Mouse (Mus musculus): Measurements from ENCODE around the gene Gm11042.

The Gm11042 gene

DNA sequence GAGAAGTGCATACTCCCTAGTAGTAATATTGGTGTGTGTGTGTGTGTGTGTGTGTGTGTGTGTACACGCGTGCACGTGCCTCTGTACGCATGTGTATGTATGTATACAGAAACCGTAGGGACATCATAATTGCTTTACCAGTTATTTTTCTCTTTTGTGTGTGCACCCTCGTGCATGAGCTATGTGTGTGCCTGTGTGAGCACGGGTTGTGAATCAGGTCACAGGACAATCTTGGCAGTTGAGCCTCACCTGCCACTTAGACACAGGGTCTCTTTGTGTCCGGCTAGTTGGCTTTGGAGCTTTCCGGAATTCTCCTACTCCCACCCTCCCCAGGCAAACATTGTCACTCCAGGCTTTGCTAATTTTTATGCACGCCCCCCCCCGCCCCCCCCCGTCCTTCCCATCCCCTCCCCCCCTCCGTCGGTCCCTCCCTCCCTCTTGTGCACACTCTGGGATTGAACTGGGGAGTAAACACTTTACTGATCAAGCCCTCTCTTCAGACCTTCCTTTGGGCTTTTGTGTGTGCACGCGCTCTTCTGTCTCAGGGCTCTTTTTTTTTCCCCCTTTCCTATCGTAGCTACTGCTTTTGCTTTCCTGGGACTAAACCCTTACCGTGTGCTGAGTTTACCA is at the start of gene Gm11042:
Gm11042 (minus strand) TSS at position 51 of the 630 bp plus-strand sequence.
- no peak for DNase-seq (ENCODE audit: low read depth, low spot score)

DNA sequence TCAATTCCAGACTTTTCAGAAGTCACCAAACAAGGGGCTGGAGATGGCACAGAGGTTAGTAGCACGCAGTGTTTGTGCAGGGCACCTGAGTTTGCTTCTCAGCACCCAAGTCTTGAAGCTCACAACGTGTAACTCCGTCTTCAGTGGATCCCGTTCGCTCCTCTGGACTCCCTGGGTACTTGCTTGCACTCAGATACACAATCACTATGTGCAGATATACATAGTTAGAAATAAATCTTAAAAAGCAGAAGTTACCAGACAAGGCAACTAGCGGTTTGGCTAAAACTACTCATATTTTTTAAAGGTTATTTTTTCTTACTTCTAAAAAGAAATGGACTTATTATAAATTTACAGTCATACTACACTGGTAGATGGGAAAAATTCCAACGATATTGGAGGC is 48.3 kb upstream of the Gm11042 start:
- DNase-seq (ENCODE audit: low read depth, low spot score), result no peak

DNA sequence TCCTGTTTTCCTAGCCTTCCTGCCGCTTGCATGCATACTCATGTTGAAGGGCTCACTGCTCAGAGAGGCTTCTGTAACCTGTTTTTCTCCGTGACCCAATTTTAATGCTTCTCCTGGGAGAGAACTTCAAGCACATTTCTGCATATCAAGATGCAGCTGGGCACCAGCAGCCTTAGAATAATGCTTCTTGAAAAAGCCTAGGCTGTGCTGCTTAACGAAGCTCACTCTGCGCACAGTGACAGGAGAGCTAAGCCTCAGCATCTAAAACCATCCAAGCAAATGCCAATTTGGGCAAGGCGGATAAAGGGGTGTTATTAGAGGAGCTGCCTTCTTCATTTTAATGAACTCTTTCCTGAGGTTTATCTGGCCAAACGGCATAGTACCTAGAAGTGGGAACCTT is 46.9 kb upstream of the Gm11042 start:
- no peak for DNase-seq (ENCODE audit: low read depth, low spot score)

DNA sequence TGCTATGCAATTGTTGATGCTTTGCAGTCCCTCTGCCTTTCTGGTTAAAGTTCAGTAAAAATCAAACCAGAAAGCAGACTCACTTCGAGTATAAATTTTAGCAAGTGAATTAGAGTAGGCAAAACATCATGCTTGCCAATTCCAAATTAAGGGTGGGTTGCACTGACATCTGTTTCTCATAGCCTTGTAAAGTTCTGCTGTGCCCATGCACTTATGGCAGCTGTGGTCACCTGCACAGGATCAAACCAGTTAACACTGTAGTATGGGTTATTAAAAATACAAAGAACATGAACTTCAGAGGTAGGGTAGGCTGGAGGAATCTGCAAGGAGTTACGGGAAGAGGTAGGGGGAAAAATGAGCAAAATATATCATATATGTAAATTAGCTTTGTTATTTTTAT is 46.3 kb upstream of the Gm11042 start:
- DNase-seq (ENCODE audit: low read depth, low spot score), result no peak

DNA sequence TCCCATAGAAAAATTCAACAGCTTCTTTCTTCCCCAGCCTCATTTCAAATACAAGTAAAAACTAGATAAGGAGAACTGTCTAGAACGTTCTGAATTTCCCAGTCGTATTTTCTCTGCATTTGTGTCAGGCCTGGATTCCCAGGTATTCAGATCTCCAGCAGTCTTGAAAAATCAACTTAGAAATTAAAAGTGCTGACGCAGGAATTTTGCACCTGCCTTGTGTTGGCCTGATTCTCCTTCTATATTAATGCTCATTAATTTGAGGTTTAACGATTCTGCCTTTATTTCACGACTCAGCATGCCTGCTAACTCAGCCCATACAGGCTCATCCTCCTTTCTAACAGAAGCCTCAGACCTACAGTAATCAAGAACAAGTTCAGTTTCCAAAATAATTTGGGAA is 43.6 kb upstream of the Gm11042 start:
- no peak for DNase-seq (ENCODE audit: low read depth, low spot score)

DNA sequence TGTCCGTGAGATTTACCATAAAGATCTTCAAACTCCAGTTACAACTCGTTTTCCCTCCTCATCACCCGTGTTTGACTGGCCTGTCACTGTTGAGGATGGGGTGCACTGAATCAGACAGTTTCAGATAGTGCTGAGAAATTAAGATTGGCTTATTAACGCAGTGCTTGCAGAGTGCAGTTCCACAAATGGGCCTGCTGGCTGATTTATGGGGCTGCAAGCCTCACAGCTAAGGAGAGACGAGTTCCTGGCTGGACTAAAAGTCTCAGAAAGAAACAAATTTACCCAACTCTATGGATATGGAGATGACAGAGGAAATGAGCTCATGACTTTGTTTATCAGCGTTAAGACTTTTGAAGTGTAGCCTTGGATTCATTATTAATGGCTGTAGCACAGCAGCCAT is 41.6 kb upstream of the Gm11042 start:
- DNase-seq (ENCODE audit: low read depth, low spot score), result no peak

DNA sequence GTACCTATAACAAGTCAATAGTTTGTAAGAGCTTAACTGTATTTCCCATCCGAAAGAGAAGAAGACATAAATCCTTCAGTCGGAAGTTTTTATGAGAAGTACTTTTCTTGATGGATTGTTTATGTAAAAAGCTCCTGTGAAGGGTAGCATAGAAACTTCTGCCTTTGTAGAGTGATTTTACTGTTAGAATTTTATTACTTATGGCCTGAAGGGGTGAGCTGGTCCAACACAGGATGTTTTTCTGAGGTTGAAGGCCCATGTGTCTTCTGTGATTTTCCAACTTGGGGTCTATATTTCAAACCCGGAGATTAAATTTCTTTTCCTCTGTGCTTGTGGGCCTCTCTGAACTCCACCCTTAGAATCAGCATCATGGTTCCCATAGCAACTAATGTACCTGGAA is 26.5 kb upstream of the Gm11042 start:
- no peak for DNase-seq (ENCODE audit: low read depth, low spot score)

DNA sequence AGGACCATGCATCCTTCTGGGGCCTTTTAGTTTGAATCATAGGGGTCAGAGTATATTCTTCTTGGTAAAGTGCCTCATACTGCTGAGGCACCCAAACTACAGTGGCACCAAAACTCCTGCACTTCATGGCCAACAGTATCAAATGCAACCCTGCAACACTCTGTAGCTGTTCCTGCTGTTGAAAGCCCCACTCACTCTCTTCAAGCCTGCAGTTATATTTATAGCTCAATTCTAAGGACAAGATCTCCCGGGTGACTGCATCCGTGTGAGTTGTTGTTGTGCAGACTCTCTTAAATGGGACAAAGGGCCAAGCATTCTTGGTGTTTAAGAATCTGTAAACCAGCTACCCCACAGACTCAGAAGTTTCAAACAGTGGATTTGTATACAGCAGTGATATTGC is 23.9 kb upstream of the Gm11042 start:
- DNase-seq (ENCODE audit: low read depth, low spot score), result no peak

DNA sequence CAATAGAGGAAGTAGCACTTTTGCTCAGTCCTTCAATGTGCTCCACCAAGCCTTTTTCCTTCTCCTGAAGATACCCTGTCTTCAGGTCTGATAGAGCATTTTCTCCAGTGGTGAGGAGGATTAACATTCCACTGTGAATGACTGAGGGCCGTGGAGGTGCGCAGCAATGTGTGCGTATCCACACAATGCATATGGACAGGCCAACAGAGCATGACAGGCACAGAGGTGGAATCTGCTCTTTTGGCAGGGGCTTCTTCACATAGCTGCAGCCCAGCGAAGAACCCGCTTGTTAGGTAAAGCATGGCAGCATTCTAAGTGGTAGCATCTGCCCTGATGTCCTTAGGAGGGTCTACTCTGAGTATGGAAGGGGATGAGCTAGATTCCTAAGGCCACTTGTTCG is 17.5 kb upstream of the Gm11042 start:
- no peak for DNase-seq (ENCODE audit: low read depth, low spot score)

DNA sequence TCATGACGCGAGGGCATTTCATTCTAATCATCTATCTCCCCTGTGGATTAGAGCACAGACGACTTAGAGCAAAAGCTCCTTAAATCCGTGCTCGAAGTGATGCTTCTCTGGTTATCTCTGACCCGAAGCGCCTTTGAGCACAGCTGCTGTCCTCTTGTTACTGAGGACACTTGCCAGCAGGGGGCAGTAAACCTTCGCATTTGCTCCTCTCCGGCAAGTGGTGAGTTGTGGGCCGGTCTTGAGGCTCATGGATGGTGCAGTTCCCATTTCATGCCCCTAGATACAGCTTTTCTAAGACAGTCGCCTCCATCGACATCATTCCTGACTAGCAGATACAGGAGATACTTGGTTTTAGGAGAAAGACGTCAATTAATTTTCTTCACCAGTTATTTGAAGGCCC is 16.8 kb upstream of the Gm11042 start:
- peak; percentile 30 for DNase-seq (ENCODE audit: low read depth, low spot score)

DNA sequence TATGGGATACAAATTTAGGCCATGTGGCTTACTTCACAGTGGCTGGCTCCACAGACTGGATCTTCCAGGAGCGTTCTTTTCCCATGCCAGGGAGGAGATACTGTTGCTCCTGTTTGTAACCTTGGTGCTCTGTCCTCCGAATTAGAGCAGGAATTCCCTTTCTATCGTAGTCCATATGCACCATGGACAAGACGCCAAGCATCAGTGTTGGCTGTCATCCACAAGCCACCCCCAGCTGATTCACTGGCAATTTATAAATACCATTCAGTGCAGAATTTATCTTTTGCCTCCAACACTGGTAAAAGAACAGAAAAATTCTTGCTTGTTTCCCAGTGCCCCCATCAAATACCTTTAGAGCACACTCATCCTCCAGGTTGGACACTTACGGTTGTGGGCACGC is 13.6 kb upstream of the Gm11042 start:
- no peak for DNase-seq (ENCODE audit: low read depth, low spot score)

DNA sequence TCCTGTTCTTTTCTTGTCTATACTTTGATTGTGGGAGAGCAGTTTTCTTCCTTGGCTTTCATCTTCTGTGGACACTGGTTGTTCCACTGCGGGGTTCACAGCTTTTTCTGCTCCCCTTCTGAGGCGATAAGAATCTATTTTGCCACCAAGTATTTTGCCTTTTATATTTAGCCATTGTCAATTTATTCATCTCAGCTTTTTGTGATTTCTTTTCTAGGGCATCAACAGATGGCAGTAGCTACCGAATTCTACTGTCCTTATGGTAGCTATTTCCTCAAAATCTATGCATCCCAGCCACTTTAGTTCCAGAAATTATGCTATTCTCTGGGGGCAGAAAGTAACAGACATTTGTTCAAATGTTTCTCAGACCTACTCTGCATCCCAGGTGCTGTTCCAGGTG is 10.4 kb upstream of the Gm11042 start:
- no peak for DNase-seq (ENCODE audit: low read depth, low spot score)

DNA sequence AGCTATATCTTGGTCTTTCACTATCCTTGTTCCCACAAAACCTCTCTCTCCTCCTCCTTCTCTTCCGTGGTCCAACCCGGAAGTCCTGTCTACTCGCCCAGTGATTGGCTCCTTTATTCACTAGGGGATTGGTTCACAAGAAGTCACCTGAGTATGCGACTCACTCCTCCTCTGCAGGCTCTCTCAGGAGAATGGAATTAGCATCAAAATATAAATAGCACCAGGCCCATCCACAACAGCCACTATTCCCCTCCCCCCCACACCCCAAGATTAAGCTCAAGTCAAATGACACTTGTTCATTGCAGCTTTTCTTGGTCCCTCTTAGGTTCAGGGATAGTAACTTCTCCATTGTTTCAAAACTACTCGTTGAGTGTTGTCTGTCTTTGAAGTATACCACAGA is 5.8 kb upstream of the Gm11042 start:
- no peak for DNase-seq (ENCODE audit: low read depth, low spot score)

DNA sequence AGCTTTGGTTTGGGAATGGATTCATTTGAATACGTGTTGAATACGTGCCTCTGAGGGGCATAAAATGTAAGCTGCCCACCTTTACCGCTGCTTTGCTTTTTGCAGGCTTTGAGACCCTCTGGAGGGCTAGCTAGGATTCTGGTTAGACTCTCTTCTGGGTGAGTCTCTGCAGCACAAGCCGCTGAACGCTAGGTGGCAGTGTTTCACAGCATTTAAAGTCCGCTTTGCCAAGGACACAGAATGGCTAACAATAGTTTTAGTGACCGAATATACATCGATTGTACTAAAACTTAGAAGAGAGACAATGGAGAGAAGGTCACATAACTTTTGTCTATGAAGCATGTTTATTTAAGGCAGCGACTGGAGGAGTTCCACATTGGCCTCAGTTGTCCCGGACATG is 4.1 kb upstream of the Gm11042 start:
- peak; percentile 41 for DNase-seq (ENCODE audit: low read depth, low spot score)

DNA sequence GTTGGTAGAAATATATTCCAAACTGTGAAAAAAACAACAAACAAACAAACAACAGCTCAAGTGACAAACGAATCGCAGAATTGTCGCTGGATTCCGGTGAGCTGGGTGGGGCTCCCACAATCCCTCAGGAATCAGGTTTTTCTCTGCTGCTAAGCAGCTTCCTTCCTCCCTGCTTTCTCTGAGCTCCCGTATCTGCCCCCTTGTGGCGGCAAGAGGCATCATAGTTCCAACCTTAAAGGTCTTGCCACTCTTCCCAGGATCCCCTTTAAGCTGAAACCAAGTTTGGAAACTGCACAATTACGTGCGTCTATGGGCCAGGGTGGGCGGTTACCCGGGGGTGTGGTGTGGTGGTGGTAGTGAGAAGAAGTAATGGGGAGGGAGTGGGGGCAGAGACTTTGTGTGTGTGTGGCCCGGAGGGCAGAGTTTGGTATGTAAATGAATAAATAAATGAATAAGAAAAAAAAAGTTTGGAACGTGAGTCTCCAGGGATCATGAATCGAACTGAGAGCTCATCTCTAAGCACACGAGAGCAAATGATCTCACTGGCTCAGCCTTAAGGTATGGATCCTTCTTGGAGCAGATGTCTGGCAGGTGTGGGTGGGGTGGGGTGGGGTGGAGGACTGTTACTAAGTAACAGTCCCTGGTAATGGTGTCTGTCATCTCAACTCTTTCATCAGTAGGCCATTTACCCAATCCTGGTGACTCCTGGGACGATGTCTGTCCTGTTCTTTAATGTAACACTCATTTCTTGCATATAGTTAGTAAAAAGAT is 980 bp upstream of the Gm11042 start:
- peak; percentile 15 for DNase-seq (ENCODE audit: low read depth, low spot score)

DNA sequence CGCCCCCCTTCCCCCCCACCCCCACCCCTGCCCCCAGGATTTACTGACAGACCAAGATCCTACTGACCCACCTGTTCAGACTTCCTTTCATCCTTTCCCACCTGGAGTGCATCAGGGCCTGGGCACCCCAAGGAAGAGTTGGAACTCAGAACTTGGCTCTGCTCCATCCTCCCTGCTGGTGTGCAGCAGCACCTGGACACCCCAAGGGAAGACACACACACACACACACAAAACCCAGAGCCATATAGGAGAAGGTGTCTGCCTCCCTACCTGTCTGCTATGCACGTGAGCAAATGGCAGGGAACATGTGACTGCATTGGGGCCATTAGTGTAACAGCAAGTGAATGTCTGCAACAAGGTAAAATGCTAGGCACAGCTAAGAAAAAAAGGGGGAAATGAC is 973 bp downstream of the Gm11042 start:
- no peak for DNase-seq (ENCODE audit: low read depth, low spot score)

DNA sequence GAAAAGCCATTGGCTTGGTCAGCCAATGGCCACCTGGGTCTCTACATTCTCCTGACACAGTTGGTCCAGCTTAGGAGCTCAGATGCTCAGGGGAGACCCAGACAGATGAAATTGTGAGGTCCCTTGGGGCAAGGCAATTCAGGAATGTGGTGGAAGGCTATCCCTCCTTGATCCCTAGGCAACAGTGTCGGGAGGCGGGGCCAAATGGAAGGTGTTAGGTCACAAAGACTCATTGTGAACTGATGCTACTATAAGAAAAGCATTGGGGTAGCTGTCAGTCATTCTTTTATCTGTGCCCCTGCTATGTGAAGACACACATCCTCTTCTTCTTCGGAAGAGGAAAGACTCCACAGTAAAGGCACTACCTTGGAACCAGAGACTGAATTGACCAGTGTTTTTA is 3.6 kb downstream of the Gm11042 start:
- no peak for DNase-seq (ENCODE audit: low read depth, low spot score)

DNA sequence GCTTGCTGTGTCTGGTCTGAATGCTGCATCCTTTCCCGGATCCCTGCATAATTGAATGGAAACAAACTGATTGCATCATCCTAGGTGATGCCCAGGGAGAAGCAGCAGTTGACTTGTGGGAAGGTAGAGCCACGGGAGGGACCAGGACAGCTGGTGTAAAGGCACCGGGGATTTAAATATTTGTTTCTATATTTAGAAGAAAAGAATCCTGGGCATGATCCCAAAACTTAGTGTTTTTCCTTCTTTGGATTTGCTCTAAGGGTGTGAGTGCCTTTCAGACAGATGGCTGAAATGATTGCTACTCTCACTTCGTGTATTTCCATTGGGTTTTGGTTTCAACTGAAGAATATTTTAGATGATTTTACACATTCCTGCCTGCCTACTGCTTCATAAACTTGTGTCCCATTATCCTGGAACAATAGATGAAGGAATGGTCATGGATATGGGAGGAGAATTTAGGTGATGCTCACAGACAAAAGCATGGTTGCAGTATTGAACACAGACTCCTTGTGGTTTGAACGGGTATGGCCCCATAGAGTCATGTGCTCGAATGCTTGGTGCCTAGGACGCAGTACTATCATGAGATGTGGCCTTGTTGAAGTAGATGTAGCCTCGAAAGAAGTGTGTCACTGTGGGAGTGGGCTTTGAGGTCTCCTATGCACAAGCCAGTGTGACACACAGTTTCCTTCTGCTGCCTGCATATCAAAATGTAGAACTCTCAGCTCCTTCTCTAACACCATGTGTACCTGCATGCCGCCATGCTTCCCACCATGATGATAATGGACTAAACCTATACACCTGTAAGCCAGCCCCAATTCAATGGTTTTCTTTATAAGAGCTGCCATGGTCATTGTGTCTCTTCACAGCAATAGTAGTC is 12.5 kb downstream of the Gm11042 start:
- no peak for DNase-seq (ENCODE audit: low read depth, low spot score)

DNA sequence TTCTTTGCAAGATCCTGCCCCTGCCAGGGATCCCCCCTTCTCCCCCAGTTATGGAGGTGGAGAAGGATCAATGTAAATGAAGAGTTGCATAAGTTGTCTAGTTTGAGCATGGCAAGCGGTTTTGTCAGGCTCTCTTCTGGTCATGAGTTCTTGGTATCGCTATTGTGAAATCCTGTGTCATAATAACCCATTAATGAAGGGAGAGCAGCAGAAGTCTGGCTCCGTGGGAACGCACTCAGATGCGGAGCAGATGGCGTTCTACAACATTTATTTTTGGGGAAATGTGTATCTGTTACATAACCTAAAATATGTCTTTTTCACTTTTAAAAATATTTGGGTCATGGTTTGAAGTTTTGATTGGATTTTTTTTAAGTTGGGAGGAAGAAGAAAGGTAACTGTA is 14.6 kb downstream of the Gm11042 start:
- DNase-seq (ENCODE audit: low read depth, low spot score), result no peak

DNA sequence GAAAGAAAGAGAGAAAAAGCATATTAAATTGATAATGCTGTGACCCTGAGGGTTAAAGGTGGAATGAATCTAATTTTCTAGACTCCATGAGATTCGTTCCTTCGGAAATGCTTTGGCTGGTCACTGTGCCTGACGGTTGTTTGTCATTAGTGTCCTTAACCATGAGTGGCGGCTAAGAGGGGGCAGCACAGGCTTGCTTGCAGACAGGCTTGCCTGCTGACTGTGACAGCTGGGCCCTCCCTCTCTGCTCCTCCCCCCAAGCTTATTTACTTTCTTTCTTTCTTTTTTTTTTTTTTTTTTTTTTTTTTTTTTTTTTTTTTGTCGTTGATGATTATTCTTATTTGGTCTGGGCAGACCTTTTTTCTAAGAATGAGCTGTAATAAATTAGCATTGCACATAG is 19.8 kb downstream of the Gm11042 start:
- no peak for DNase-seq (ENCODE audit: low read depth, low spot score)

DNA sequence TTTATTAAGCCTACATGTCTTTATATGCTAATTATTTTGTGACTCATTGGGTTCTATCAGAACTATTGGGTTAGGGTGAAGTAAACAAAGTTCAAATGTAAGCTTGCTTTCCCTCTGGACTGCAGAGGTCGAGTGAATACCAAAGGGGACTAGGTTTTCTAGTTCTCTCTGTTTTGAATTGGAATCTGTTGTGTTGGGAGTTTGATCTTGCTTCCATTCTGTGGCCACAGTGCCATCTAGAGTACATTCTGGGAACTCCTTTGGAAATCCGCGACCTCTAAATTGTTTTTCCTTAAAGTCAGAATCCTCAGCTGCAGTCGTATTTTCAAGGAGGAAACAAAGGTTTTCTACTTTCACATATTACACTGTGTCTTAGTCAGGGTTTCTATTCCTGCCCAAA is 22.6 kb downstream of the Gm11042 start:
- DNase-seq (ENCODE audit: low read depth, low spot score), result no peak

DNA sequence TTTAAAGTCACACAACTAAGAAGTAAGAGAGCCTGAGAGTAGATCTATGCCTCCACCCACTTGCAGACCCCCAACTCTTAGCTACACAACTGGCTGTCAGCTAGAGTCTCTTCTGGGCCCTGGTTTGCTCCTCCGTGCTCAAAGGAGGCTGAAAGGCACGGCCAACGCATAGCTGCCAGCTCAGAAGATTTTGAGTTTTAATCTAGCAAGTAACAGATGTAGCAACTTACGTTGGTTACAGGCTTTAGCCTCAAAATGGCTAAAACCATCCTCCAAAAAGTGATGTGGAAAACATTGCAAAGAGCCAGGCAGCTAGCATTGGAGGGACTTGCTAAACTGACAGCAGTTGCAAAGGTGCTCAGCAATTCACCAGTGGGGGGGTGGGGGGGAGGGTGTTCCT is 25.2 kb downstream of the Gm11042 start:
- no peak for DNase-seq (ENCODE audit: low read depth, low spot score)

DNA sequence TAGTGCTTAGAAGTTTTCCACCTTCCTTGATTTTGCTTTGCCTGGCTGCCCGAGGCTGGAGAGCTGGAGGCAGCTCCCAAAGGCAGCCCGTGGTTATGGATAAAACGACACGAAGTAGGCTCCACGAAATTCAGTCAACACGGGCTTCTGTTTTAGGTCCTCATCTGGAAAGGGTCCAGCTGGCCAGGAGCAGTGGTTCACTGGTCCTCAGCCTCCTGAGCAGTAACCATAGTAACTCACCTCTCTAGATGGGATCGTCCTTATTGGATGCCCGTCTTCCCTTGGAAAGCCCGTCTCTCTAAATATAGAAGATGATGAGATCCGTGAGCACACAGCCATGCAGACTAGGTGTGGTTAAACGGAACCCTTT is 31.5 kb downstream of the Gm11042 start:
- DNase-seq (ENCODE audit: low read depth, low spot score), result no peak
